14 mouse cellular contexts compared by ENCODE assay signal in genomic region chr15:42246812-42247211, GRCm38 (mm10).
"Had no signal": no experiment of that assay in that cellular context is flagged by ENCODE, and none has a peak within 500 bp of the region (broad histone marks: within the 10 kb centered on the region; RNA-seq: fewer than 3 reads in every experiment).

No protein-coding gene starts in this region.

- H3K27me3 ChIP-seq: liver, embryonic 13.5 days had no signal

- ATAC-seq: intestine, postnatal 0 days had no signal

- DNase-seq: kidney, adult 2 months; kidney, postnatal 25 days; layer of hippocampus, adult 9-11 months; liver, embryonic 13.5 days; lung, adult 2 months; lung, postnatal 14 days; lung, postnatal 4 days; midbrain, embryonic 14.5 days; right cerebral cortex, postnatal 4 days; thymus, postnatal 25 days had no signal

- H3K27ac ChIP-seq: kidney, postnatal 0 days; layer of hippocampus, adult 2 months; liver, embryonic 13.5 days; stomach, postnatal 0 days had no signal

- H3K4me3 ChIP-seq: layer of hippocampus, adult 2 months; liver, embryonic 13.5 days had no signal

- H3K4me1 ChIP-seq: liver, embryonic 13.5 days had no signal
